Mouse (Mus musculus): ENCODE data around the gene P3h4.

The P3h4 gene

DNA sequence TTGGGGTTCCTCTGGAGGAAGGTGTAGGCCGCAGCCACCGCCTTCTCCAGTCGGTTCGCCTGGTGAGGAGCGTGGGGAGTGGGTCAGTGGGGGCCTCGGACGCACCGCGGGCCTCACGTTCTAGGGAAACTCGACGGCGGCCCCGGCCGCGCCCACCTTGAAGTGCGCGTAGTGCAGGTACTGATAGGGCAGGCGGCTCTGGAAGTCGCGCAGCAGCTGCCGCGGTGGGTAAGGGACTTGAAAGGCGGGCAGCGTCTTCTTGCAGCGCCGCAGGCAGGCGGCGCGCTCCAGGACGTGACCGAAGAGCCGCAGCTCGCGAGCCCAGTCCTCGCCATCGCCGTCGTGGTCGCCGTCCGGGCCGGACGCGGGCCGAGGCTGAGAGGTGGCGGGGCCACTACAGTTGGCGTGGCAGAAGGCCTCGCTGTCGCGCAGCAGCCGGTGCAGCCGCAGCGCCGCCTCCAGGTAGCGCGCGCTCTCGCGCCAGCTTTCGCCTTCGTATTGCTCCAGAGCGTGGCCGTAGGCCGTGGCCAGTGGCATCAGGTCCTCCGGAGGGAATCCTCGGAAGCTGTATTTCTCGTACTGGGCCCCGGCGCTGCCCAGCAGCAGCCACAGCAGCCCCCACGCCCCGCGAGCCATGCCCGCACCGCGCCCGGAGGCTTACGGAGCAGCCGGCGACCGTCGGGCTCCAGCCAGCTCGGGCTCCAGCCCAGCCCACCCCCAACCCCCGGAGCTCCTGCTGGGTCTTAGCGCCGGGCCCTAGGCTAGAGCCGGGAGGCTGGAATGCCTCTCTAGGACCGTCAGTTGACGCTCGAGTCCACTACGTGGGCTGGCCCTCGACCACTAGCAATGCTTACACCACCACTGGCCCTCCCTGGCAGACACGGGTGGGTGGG lies at the start of gene P3h4:
Gene P3h4, minus strand, starts transcription at position 816 of the 893 bp plus-strand sequence.
- no peak for DNase-seq (ENCODE audit: low read depth, low spot score)

- DNase-seq (ENCODE audit: low read depth, low spot score): no peak
Observed at GRCm38 (mm10) chr11:100462699-100463098, 48.1 kb upstream of the P3h4 start.

GRCm38 (mm10) chr11:100457711-100458110 lies 43.1 kb upstream of the P3h4 start:
- peak; percentile 55 for DNase-seq (ENCODE audit: low read depth, low spot score)

DNA sequence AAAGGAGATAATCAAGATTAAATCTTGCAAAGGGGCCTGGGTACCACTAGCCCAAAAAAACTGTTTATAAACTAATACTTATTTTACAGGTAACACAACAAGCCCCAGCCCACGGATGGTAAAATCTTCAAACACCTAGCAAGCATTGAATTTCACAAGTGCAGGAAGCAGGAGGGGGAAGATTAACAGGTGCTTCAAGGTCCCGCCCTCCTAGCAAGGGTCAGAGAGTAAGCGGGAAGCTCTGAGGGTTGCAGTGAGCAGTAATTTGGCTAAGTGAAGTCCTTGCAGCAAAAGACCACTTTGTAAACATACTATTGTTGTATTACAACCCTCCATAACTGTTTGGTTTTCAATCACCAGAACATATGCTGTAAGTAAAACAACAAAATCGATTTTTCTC lies 42.6 kb upstream of the P3h4 start:
- DNase-seq (ENCODE audit: low read depth, low spot score): peak; percentile 49

DNA sequence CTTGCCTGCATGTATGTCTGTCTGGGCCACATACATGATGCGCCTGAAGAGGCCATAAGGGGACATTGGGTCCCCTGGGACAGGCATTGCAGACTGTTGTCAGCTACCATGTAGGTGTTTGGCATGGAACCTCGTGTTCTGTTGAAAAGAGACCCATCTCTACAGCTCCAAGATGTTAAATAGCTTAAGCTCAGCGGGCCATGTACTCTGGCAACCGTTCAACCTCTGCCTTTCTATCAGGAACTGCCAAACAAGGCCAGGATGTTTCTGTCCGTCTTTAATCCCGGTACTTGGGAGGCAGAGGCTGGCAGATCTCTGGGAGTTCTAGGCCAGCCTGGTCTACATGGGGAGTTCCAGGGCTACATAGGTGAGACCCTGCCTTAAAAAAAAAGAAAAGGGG lies 28.0 kb upstream of the P3h4 start:
- no peak for DNase-seq (ENCODE audit: low read depth, low spot score)

- DNase-seq (ENCODE audit: low read depth, low spot score): no peak
Observed at GRCm38 (mm10) chr11:100441797-100442196, 27.2 kb upstream of the P3h4 start, which contains the start of the genes Nt5c3b and Klhl10. Nt5c3b (minus strand) TSS chr11:100441808. Klhl10 (plus strand) TSS chr11:100441917.

DNA sequence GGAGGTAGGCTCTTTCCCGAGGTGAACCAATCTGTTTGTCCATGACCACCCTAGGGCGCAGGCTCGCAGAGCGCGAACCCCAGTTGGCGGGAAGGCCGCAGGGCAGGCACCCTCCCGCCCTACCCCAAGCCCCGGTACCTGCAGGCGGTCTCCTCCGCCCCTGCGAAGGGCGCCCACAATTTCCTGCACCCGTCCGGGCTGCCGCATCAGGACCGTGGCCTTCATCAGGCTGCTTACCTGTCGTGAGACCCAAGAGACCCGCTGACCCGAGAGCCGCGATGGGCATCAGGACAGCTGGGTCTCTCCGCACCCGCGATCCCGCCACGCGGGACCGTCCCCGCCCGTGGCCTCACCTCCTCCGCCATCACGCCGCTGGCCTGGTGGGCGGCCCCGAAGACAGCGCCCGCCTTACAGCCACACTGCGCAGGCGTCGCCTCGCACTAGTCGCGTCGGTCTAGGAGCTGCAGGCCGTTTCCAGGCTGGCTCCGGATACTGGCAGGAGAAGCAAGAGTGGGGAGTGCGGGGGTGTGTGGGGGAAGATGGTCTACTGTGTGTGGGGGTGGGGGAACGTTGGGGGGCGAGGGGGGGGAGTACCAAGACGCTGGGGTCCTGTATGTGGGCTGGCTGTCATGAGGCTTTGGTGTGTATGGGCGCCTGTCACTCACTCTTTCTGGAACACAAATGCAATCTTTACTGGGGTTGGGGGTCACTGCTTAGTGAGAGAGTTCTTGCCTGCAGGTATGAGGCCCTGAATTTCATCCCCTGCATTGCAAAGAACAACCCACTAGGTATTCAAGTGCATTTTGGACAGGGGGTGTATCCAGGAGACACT lies 26.3 kb upstream of the P3h4 start:
- peak; percentile 87 for DNase-seq (ENCODE audit: low read depth, low spot score)

GRCm38 (mm10) chr11:100437901-100438300 lies 23.3 kb upstream of the P3h4 start:
- no peak for DNase-seq (ENCODE audit: low read depth, low spot score)

DNA sequence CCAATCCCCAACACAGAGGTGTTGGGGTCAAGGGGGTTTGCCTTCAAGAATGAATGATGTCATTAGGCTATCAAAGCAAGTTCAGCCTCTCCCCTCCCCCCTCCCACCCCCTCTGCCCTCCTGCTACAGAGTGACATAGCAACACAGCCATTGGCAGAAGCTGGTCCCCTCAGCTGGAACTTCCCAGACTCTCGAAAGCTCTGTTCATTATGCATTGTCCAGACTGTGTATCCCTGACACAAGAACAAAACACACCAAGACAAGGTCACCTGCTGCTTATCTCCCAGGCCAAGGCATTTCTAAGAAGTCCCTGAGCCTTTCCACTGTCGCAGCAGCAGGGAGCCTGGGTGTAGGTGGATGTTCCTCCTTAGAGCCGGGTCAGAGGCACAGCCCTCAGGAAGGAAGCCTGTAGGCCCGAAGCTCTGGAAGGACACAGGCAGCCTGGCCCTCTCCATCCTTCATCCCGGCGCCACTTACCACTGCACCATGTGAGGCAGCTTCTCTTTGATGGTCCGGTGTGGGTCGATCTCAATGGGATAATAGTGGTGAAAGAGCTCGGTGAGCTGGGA lies 21.1 kb upstream of the P3h4 start:
- DNase-seq (ENCODE audit: low read depth, low spot score): no peak

DNA sequence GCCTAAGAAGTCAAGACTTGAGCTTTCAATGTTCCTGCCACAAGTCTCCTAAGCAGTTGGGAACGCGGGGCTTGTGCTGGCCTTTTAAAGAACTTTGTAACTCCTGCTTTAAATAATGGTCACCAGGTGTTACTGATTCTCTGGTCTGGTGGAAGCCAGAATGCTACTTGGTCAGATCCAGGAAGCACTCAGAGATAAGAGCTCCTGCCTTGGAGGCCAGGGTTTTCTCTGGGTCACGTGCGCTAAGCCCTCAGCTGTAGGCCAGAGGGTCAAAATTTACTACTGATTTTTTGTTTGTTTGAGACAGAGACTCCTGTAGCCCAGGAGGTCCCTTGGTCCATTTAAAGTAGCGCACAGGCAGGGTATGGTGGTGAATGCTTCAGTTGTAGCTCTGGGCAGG lies 17.4 kb upstream of the P3h4 start:
- DNase-seq (ENCODE audit: low read depth, low spot score): no peak

GRCm38 (mm10) chr11:100430052-100430451 lies 15.4 kb upstream of the P3h4 start:
- DNase-seq (ENCODE audit: low read depth, low spot score): no peak

GRCm38 (mm10) chr11:100428612-100429199 lies 14.1 kb upstream of the P3h4 start:
- DNase-seq (ENCODE audit: low read depth, low spot score): no peak

DNA sequence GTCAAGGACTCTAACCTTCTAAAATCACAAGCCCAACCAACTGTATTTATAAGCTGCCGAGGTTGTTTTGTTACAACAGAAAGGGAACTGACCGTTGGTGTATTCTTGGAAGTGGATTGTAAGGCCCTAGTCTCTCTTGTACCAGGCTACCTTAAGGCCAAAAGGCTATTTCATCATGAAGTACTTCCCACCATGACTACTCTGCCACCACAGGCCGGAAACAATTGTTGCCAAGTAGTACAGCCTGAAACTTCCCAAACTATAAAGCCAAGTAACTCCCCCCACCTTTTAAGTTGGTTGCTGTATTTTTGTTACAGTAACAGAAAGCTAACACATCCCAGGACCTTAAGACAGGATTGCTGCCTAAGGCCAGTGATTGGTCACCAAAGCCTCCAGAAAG lies 12.2 kb upstream of the P3h4 start:
- DNase-seq (ENCODE audit: low read depth, low spot score): no peak

DNA sequence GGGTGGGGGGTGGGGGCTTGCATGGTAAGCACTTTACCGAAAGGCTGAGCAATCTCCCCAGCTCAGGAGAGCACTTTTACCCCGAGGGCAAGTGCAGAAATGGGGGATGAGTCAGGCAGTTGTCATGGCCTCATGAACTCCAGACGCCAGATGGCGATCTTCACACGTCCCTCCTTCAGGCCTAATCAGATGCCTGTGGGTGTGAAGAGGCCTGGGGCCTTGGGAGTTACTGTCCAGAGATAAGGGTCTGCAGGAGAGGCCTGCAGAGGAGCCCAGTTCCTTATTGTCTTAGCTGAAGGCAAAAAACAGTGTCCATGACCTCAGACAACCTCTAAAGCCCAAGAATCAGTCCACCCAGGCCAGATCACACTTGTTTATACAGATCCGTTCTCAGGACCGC lies 11.2 kb upstream of the P3h4 start:
- DNase-seq (ENCODE audit: low read depth, low spot score): peak; percentile 82

DNA sequence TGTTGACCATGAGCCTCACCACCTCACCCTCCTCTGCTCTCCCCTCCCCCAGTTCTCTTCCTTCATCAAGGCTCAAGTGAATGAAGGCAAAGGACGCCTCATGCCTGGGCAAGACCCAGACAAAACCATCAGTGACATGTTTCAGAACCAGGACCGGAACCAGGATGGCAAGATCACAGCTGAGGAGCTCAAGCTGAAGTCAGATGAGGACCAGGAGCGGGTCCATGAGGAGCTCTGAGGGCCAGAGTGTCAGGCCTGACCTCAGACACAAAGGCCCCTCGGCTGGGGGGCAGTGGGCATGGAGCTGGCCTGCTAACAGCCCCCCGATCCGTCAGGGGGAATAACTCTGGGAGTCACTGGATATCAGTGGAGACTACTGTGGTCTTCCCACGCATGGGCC lies 9.2 kb upstream of the P3h4 start:
- DNase-seq (ENCODE audit: low read depth, low spot score): no peak

GRCm38 (mm10) chr11:100421537-100421936 lies 6.9 kb upstream of the P3h4 start:
- no peak for DNase-seq (ENCODE audit: low read depth, low spot score)

DNA sequence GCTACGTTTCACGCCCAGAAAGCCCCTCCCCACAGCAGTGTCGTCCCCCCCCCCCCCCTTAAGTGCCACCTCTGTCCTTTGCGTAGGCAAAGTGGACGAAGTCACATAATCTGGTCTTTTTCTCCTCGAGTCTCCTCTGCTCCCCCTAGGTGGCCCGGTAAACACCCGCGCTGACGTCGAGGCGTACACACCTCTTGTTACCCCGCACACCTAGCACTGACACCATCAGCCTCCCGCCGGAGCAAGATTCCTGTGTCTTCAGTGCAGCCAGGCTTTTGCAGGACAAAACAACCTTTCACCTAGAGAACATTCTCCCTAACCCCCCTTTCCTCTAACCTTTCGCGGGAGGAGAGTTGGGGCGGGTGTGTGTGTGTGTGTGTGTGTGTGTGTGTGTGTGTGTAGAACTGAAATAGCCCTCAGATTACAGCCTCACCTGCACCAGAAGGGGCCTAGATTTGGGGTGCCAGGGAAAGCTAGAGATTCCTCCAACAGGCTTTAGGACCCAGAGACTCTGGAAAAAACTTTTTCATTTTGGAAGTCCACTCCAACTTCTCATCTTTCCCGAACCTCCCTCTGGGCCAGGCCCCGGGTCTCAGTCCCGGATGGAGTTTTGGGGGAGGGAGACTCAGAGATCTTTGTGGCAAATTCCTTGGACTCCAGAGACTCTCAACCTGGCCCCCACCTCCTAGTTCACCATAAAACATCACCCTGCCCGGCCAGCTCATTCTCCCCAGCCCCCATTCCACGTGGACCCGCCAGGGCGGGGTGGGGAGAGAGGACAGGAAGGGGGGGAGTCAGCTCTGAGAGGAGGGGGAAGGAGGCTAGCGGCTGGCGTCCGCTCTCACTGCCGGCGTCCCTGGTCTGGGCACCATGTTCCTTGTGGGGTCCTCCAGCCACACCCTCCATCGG lies 532 bp upstream of the P3h4 start, which contains the start of gene Fkbp10:
Gene Fkbp10, plus strand, starts transcription at position 784 of the 909 bp plus-strand sequence.
- no peak for DNase-seq (ENCODE audit: low read depth, low spot score)

DNA sequence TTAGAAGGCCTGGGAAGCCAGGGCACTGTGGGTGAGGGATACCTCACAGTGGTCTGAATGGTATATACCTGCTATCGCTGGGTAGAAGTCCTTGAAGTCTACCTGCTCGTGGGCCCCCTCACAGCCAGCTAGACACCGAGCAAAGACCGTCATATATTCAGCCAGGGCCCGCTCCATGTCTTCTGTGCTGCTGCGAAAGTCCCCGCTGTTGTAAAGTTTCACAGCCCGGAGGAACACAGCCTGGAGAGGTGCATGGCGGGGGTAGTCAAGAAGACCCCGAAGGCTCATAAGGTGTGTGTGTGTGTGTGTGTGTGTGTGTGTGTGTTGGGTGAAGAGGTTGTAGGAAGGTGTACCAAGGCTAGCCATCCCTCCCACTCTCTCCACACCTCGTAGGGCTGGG lies 1.1 kb downstream of the P3h4 start:
- no peak for DNase-seq (ENCODE audit: low read depth, low spot score)

GRCm38 (mm10) chr11:100411736-100412135 lies 2.9 kb downstream of the P3h4 start:
- DNase-seq (ENCODE audit: low read depth, low spot score): no peak

GRCm38 (mm10) chr11:100409686-100410085 lies 5.0 kb downstream of the P3h4 start:
- DNase-seq (ENCODE audit: low read depth, low spot score): no peak

All from A20 (cell line).